Mouse (Mus musculus) stomach, postnatal 0 days (tissue): ENCODE measurements around the gene Itm2a. TPM values are rescaled to one million over a fixed set of nuclear protein-coding genes. Genes with fewer than 3 reads are reported as not detected.

Source experiments
- ATAC-seq: fragments of 200-750 bp; cut with Nextera tagmentation; 2 replicates; pipeline ENCODE4 v1.8.0; 2017; ENCODE audit not compliant: low FRiP score, low TSS enrichment
- DNase-seq: peaks from one replicate; pipeline ENCODE4 v3.0.0-alpha.2; 2016; ENCODE audit warnings: low spot score
- H3K27ac ChIP-seq: fragments of 300-500 bp; sonication (generic); replicated peaks from 2 replicates; pipeline ENCODE4 v1.5.1; 2014; ENCODE audit warnings: mild to moderate bottlenecking, control low read depth
- H3K27me3 ChIP-seq: fragments of 300-500 bp; sonication (generic); 2 replicates; pipeline ENCODE4 v1.6.1; 2014; ENCODE audit warnings: low read length; ENCODE audit not compliant: control insufficient read depth, insufficient read depth
- H3K36me3 ChIP-seq: fragments of 300-500 bp; sonication (generic); 2 replicates; pipeline ENCODE4 v1.6.1; 2014; ENCODE audit warnings: low read length, mixed read lengths; ENCODE audit not compliant: control insufficient read depth, insufficient read depth
- H3K4me1 ChIP-seq: fragments of 300-500 bp; sonication (generic); replicated peaks from 2 replicates; pipeline ENCODE4 v1.6.1; 2014; ENCODE audit warnings: antibody characterized with exemption; ENCODE audit not compliant: control insufficient read depth, insufficient read depth
- H3K4me2 ChIP-seq: fragments of 300-500 bp; sonication (generic); replicated peaks from 2 replicates; pipeline ENCODE4 v1.6.1; 2014; ENCODE audit warnings: low read depth, mild to moderate bottlenecking, control low read depth, moderate library complexity
- H3K4me3 ChIP-seq: fragments of 300-500 bp; sonication (generic); 2 replicates; pipeline ENCODE4 v1.5.1; 2014; ENCODE audit warnings: low read depth, low read length, control low read depth
- H3K9ac ChIP-seq: fragments of 300-500 bp; sonication (generic); 2 replicates; pipeline ENCODE4 v1.6.1; 2014; ENCODE audit warnings: mild to moderate bottlenecking, low read length, control low read depth, mixed read lengths
- H3K9me3 ChIP-seq: fragments of 300-500 bp; sonication (generic); 2 replicates; pipeline ENCODE4 v1.6.1; 2016; ENCODE audit warnings: low read length; ENCODE audit not compliant: control insufficient read depth
- CTCF ChIP-seq: IDR thresholded peaks from 2 replicates; pipeline ENCODE4 v1.5.1; 2016; ENCODE audit warnings: antibody characterized with exemption, low read depth, mild to moderate bottlenecking, moderate library complexity
- EP300 ChIP-seq: optimal IDR thresholded peaks from 2 replicates; pipeline ENCODE3; 2016; ENCODE audit warnings: antibody characterized with exemption
- WGBS: fragments of 180-500 bp; shearing (Covaris S2); extraction: QIAGEN DNeasy Blood & Tissue Kit; methylation state at CpG from one replicate; pipeline ENCODE4 v1.1.7; 2014; 5-methylcytosine and 5-hydroxymethylcytosine counted together
- polyA plus RNA-seq: library from polyadenylated mRNA; unstranded; fragments of >200 nt; fragmentation: Nextera tagmentation; extraction: Ambion mirVana; gene quantifications from 2 replicates; pipeline ENCODE4 v1.2.1, GENCODE M21; 2015

The Itm2a gene
- polyA plus RNA-seq, 1 experiment from 2014 or later: 549 TPM

DNA sequence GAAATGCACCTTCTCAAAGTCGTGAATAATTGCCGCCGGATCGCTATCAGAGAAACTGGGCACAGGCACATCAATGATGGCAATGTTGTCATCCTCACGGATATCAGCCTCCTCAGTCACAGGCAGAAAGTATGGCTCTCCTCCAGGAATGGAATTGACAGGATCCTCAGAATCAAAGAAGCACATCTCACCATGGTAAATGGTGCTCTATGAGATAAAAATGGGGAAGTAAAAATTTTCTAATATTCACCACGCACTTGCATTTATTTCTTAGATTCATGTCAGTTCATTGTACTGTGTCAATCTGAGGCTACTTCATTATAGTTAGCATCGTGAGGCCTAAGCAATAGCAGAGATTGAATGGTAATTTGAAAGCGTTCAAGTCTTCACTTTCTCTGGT lies 4.1 kb downstream of the Itm2a start:
- Histone ChIP-seq H3K9me3 (no peaks in the 10 kb centered on the region), H3K27me3 (no peaks in the 10 kb centered on the region), H3K27ac (no peak overlapping the region), H3K4me3 (no peak overlapping the region), H3K4me2 (no peak overlapping the region), H3K36me3 (no peaks in the 10 kb centered on the region), H3K4me1 (no peaks in the 10 kb centered on the region), H3K9ac (no peak overlapping the region)
- no peak for ATAC-seq
- no peak for TF ChIP-seq CTCF
- no peak for TF ChIP-seq EP300
- DNase-seq: no peak
- 81% methylated on average over 8 of the region's 8 CpGs for WGBS

DNA sequence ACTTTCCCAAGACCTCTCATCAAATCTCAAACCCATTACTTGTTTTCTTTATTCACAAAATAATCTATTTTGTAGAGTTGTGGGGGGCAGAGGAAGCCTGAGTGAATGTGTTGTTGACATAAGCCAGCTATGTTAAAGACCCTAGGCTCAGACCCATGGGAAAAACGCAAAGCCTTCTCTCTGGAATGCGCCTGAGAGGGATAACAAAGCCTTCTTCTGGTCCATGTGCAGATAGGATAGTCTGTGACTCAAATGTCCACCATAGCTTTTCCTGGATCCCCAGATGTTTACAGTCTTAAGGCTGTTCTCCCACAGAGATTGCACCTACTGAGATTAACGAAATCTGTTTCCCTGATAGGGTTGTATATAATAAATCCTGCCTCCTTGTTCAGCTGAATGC lies 9.9 kb downstream of the Itm2a start:
- Histone ChIP-seq H3K27me3 (no peaks in the 10 kb centered on the region), H3K4me3 (no peak overlapping the region), H3K4me2 (no peak overlapping the region), H3K36me3 (no peaks in the 10 kb centered on the region), H3K27ac (no peak overlapping the region), H3K9me3 (no peaks in the 10 kb centered on the region), H3K4me1 (no peaks in the 10 kb centered on the region), H3K9ac (no peak overlapping the region)
- ATAC-seq (no peak), DNase-seq (no peak)
- TF ChIP-seq CTCF (no peak), EP300 (no peak)
- 46% methylated on average over 3 of the region's 3 CpGs for WGBS

DNA sequence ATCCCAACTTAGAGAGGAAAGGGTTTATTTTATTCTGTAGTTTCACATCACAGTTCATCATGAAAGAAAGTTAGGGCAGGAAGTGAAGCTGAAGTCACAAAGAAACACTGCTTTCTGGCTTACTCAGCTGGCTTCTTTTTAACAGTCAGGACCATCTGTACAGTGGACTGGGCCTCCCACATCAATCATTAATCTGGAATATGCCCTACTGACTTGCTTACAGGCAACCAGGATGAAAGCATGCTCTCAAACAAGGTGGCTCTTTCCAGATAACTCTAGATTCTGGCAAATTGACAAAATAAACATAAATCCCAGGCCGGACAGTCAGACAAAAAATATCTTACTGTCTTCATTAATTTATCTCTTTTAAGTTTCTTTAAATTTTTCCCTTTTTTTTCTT lies 27.8 kb downstream of the Itm2a start:
- no peaks in the 10 kb centered on the region for H3K36me3 ChIP-seq
- no peaks in the 10 kb centered on the region for H3K27me3 ChIP-seq
- no peak for TF ChIP-seq EP300
- no peak for TF ChIP-seq CTCF
- no peak overlapping the region for H3K9ac ChIP-seq
- 34% methylated on average over 1 of the region's 1 CpGs for WGBS
- no peak overlapping the region for H3K4me3 ChIP-seq
- no peaks in the 10 kb centered on the region for H3K4me1 ChIP-seq
- no peaks in the 10 kb centered on the region for H3K9me3 ChIP-seq
- DNase-seq (no peak), ATAC-seq (no peak)
- H3K4me2 ChIP-seq: no peak overlapping the region
- H3K27ac ChIP-seq: no peak overlapping the region

Other genes starting within 250 kb of the Itm2a start
- 0.08 and 0.19 TPM in 2 replicates for gene Gpr174, start 147.5 kb downstream of the Itm2a start, polyA plus RNA-seq